Mouse (Mus musculus): ENCODE data around the gene Polr3g.
"Not testable (repeated sequence)": the region's sequence is repeated elsewhere in the genome, so short reads cannot be mapped to it uniquely, and the experiment has no call there.

Polr3g gene

DNA sequence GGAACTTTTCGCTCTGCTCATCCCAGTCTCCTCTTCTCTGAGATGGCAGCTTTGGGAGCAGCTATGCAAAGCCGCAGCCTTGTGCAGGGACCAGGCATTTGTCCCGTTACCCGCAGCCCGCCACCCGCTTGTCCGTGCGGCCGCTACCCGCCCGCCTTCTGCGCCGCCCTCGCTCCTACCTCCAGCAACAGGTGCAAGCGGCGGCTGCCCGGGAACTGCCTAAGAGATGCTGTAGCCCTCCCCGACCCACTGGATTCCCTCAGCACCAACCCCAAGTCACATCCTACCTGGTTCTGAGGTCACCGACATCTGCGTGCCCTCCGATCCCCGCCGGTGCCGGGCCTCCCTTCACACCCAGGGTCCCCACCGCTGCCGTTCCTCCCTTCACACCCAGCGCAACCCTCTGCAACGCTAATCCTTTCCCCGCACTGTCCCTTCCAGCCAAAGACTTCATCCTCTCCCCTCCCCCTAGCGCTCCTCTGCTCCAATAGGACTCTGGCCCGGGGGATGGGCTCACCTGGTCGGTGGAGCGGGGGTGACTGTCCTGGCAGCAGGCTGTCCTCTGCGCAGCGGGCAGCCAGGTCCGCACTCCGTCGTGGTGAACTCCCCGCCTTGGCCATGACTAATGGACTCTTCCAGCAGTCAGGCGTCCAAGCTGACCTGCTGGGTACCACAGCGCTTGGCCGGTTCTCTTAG is 77.9 kb downstream of the Polr3g start, which contains the start of gene Adgrv1:
Gene Adgrv1, minus strand, starts transcription at position 435 of the 696 bp plus-strand sequence.
- no peak for DNase-seq (ENCODE audit: low read depth in 2 of 2, low spot score in 2 of 2)

DNA sequence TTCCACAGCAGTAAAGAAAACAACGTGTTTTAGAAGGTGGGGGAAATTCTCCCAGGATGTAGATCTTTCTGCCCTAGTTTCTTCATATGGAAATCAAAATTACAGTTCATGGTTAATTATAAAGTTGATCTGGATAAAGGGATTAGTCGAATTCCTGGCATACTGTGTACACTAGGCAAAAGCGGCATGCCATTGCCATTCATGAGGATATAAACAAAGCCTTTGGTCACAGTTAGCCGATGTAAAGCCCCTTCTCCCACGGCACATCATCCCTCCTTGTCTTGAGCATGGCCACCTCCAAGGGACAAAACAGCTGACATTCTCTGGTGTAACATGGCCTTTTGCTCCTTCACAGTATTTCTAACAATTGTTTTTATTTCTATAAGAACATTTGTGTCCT is 80.2 kb downstream of the Polr3g start:
- DNase-seq (ENCODE audit: low read depth in 2 of 2, low spot score in 2 of 2) = no peak

DNA sequence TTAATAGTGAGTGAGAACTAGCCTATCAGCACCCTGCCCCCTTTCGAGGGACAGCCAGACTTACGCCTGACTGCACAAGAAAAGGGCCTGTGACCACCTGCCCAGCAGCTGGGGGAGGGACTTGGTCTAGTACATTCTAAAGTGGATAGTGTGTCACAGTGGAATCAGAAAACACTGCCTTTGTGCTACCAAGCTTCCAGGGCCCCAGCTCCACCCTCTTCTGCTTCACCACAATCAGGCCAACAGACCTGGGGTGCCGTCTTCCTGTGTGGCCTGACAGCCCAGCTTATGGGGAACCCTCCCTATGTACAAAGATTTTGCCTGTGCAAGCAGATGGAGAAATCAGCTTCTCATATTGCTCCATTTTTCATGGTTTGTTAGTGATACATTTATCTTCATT is 81.4 kb downstream of the Polr3g start:
- DNase-seq (ENCODE audit: low read depth in 2 of 2, low spot score in 2 of 2) = no peak

DNA sequence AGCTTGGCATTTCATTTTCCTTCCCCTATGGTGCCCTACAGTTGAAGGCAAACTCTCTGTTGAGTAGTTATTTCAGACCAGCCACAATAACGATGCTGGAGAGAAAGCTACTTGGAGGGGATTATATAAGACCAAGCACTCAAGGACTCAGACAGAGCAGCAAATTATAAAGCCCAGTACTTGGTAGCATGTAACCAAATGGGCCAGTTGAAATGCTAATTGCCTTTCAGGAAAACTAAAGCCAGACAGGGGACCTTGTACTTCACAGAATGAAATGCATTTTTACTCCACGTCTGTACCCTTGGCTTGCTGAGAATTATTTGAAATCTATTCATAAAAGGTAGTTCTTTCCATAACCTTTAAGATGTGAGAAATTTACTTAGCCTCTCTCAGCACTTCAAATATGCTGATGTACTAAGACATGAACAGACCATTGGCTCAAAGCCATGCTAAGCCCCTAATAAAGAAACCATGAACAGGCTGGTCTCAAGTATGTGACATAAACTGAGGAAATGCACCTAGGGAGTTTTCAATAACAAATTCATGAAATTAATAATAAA is 82.1 kb downstream of the Polr3g start:
- no peak for DNase-seq (ENCODE audit: low read depth in 2 of 2, low spot score in 2 of 2)

DNA sequence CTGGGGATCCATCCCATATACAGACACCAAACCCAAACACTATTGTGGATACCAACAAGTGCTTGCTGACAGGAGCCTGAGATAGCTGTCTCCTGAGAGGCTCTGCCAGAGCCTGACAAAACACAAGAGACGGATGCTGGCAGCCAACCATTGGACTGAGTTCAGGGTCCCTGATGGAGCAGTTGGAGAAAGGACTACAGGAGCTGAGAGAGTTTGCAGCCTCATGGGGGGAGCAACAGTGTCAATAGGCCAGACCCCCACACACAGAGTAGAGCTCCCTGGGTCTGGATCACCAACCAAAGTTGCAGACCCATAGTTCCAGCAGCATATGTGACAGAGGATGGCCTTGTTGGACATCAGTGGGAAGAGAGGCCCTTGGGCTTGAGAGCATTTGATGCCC is 83.0 kb downstream of the Polr3g start:
- DNase-seq (ENCODE audit: low read depth in 2 of 2, low spot score in 2 of 2) = not testable (repeated sequence)
